Mouse (Mus musculus): ENCODE data around the gene Atg4d. TPM values are rescaled to one million over a fixed set of nuclear protein-coding genes. Genes with fewer than 3 reads are reported as not detected.
A peak's percentile ranks its signal among the peaks of the same experiment; 100 is the strongest.

Atg4d gene
- polyA plus RNA-seq, 1 experiment = 10.8 TPM

DNA sequence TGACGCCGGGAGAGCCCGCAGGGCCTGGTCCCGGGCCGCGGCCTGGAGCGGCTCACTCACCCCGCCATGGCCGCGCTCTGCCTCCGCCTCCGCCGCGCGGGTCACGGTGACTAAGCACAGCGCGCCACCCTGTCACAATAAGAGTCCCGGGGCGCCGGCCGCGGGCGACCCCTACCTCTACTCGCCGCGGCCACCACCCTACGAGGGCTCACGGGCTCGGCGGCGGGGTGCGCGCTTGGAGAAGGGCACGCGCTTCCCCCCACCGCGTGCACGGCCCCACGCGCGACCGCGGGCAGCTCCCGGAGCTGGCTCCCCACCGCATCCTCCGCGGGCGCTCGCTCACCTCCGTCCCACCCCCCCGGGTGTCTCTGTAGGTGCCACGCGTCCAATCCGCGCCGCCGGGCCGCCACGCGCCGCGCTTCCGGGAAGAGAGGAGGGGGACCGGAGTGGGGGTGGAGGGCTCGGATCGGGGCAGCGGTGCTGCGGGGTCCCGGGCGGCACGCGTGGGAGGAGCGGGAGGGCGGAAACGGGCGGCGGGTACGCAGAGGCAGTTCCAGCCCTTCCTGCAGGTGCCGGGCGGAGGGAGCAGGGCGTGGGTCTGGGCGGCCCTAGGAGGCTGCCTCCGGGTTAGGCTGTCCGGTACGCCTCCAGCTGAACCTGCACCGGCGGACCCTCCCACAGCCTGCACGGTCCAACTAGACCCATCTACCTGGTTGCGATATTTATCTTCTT, 26.2 kb upstream of the Atg4d start, which contains the start of gene Keap1:
Keap1 (minus strand) TSS at position 629 of the 732 bp plus-strand sequence.
- TF ChIP-seq POLR2A (IDR thresholded peaks at IDR 0.05; ENCODE audit: borderline replicate concordance, low read depth, low read length) (no peak), CTCF (IDR thresholded peaks at IDR 0.05; ENCODE audit: low read depth, low read length) (no peak)
- H3K4me1 ChIP-seq (ENCODE audit: control insufficient read depth, insufficient read depth, low read length) = peaks cover 16% of the 10 kb centered on the region
- H3K27ac ChIP-seq (ENCODE audit: insufficient read depth, low read depth, low read length) = peak within 1 kb of the TSS; percentile 58
- peak within 1 kb of the TSS; percentile 82 for H3K4me3 ChIP-seq (ENCODE audit: insufficient read depth, low read length)

DNA sequence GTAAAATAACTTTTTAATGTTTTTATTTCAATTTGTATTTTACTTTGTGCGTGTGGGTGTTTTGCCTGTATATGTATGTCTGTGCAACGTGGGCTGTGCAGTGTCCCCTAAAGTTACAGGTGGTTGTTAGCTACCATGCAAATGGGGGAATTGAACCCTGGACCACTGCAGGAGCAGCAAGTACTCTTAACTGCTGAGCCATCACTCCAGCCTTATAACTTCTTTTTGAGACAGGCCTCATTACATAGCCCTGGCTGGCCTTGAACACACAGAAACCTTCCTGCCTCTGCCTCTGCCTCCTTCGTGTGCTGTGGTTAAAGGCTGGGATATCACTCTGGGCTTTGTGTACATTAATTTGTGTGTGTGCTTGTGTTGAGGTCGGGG, 25.6 kb upstream of the Atg4d start:
- Histone ChIP-seq H3K4me1 (ENCODE audit: control insufficient read depth, insufficient read depth, low read length) (peaks cover 16% of the 10 kb centered on the region), H3K4me3 (ENCODE audit: insufficient read depth, low read length) (peak overlapping the region; percentile 82), H3K27ac (ENCODE audit: insufficient read depth, low read depth, low read length) (no peak overlapping the region)
- TF ChIP-seq POLR2A (IDR thresholded peaks at IDR 0.05; ENCODE audit: borderline replicate concordance, low read depth, low read length) (no peak), CTCF (IDR thresholded peaks at IDR 0.05; ENCODE audit: low read depth, low read length) (no peak)

DNA sequence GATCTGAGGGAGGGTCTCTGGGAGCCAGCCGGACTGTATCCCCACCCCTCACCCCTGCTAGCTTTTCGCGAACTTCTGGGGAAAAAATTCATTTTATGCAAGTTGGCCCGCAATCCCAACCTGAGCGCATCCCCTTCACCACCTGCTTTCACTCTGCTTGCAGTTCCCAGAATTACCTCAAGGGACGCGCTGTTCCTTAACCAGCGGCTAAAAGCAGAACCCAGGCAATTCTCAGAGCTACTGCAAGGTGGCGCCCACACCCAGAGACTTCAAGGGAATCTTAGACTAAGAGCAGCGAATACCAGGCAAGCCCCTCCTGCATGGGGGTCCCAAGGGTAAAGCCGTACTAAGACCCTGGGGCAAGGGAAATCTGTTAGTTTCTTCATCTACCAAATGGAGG, 23.8 kb upstream of the Atg4d start:
- no peak for TF ChIP-seq POLR2A (IDR thresholded peaks at IDR 0.05; ENCODE audit: borderline replicate concordance, low read depth, low read length)
- peak; percentile 95 for TF ChIP-seq CTCF (IDR thresholded peaks at IDR 0.05; ENCODE audit: low read depth, low read length)
- H3K4me1 ChIP-seq (ENCODE audit: control insufficient read depth, insufficient read depth, low read length) = peaks cover 7% of the 10 kb centered on the region
- H3K27ac ChIP-seq (ENCODE audit: insufficient read depth, low read depth, low read length) = no peak overlapping the region
- no peak overlapping the region for H3K4me3 ChIP-seq (ENCODE audit: insufficient read depth, low read length)

GRCm38 (mm10) chr9:21243826-21244427, 21.2 kb upstream of the Atg4d start:
- TF ChIP-seq CTCF (IDR thresholded peaks at IDR 0.05; ENCODE audit: low read depth, low read length) (no peak), POLR2A (IDR thresholded peaks at IDR 0.05; ENCODE audit: borderline replicate concordance, low read depth, low read length) (no peak)
- Histone ChIP-seq H3K4me1 (ENCODE audit: control insufficient read depth, insufficient read depth, low read length) (no peaks in the 10 kb centered on the region), H3K27ac (ENCODE audit: insufficient read depth, low read depth, low read length) (no peak overlapping the region), H3K4me3 (ENCODE audit: insufficient read depth, low read length) (peak overlapping the region; percentile 48; the same call in 1 of the 2 replicates)

DNA sequence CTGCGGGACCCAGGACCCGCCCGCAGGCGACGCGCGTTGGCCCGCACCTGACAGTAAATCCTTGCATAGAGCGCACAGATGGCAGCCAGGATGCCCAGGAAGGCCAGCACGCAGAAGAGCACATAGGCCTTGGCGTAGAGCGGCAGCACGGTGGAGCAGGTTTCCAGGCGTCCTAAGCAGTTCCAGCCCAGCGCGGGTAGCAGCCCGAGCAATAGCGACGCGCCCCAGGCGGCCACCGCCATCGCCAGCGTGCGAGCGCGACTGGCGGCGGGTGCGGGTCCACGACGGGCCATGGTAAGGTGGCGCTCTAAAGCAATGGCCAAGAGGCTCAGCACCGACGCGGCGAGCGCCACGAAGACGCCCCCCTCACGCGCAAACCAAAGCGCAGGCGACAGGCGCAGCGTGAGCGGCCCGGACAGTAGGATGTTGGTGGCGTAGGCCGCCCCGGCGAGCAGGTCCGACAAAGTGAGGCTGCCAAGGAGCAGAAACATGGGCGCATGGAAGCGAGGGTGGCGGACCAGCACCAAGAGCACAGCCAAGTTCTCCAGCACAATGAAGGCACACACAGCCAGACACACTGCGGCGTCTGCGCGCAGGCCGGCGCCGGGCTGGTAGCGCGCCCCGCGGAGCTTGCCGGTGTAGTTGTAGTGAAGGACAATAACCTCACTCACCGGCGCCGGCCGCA, 20.5 kb upstream of the Atg4d start:
- TF ChIP-seq CTCF (IDR thresholded peaks at IDR 0.05; ENCODE audit: low read depth, low read length) (no peak), POLR2A (IDR thresholded peaks at IDR 0.05; ENCODE audit: borderline replicate concordance, low read depth, low read length) (no peak)
- Histone ChIP-seq H3K4me1 (ENCODE audit: control insufficient read depth, insufficient read depth, low read length) (no peaks in the 10 kb centered on the region), H3K4me3 (ENCODE audit: insufficient read depth, low read length) (peak overlapping the region; percentile 48), H3K27ac (ENCODE audit: insufficient read depth, low read depth, low read length) (no peak overlapping the region)

GRCm38 (mm10) chr9:21245113-21245487, 20.0 kb upstream of the Atg4d start:
- no peak overlapping the region for H3K27ac ChIP-seq (ENCODE audit: insufficient read depth, low read depth, low read length)
- no peaks in the 10 kb centered on the region for H3K4me1 ChIP-seq (ENCODE audit: control insufficient read depth, insufficient read depth, low read length)
- TF ChIP-seq CTCF (IDR thresholded peaks at IDR 0.05; ENCODE audit: low read depth, low read length) (no peak), POLR2A (IDR thresholded peaks at IDR 0.05; ENCODE audit: borderline replicate concordance, low read depth, low read length) (no peak)
- peak overlapping the region; percentile 48 for H3K4me3 ChIP-seq (ENCODE audit: insufficient read depth, low read length)

GRCm38 (mm10) chr9:21246342-21246741, 18.8 kb upstream of the Atg4d start:
- Histone ChIP-seq H3K27ac (ENCODE audit: insufficient read depth, low read depth, low read length) (no peak overlapping the region), H3K4me3 (ENCODE audit: insufficient read depth, low read length) (no peak overlapping the region)

DNA sequence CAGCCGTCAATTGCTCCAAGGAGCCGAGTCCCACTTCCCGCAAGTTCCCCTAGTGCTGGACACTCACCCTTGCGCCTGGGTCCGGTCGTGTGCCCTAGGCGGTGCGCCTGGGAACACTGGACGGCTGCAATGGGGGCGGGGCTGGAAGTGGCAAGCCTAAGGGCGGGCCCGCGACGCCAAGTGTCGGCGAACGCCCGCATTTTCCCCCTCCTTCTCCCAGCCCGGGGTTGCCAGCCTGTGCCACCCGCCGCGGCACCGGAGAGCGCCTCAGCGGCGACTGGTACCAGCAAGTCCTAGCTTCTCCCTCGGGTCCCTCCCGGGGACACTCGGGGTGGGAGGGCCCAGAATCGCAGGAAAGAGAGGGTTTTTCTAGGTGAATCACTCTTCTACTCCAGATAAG, 16.8 kb upstream of the Atg4d start, which contains the start of gene S1pr5:
S1pr5 (minus strand) TSS at position 118 of the 400 bp plus-strand sequence.
- Histone ChIP-seq H3K27ac (ENCODE audit: insufficient read depth, low read depth, low read length) (no peak within 1 kb of the TSS), H3K4me3 (ENCODE audit: insufficient read depth, low read length) (peak within 1 kb of the TSS; percentile 22; the same call in 1 of the 2 replicates), H3K4me1 (ENCODE audit: control insufficient read depth, insufficient read depth, low read length) (no peaks in the 10 kb centered on the region)
- no peak for TF ChIP-seq POLR2A (IDR thresholded peaks at IDR 0.05; ENCODE audit: borderline replicate concordance, low read depth, low read length)
- no peak for TF ChIP-seq CTCF (IDR thresholded peaks at IDR 0.05; ENCODE audit: low read depth, low read length)

More at GRCm38 (mm10) chr9:21246342-21246741, 18.8 kb upstream of the Atg4d start:
- H3K4me1 ChIP-seq (ENCODE audit: control insufficient read depth, insufficient read depth, low read length) = no peaks in the 10 kb centered on the region
- TF ChIP-seq POLR2A (IDR thresholded peaks at IDR 0.05; ENCODE audit: borderline replicate concordance, low read depth, low read length) (no peak), CTCF (IDR thresholded peaks at IDR 0.05; ENCODE audit: low read depth, low read length) (no peak)

GRCm38 (mm10) chr9:21249629-21250508, 15.2 kb upstream of the Atg4d start:
- no peak overlapping the region for H3K27ac ChIP-seq (ENCODE audit: insufficient read depth, low read depth, low read length)
- H3K4me3 ChIP-seq (ENCODE audit: insufficient read depth, low read length) = no peak overlapping the region
- no peaks in the 10 kb centered on the region for H3K4me1 ChIP-seq (ENCODE audit: control insufficient read depth, insufficient read depth, low read length)
- TF ChIP-seq CTCF (IDR thresholded peaks at IDR 0.05; ENCODE audit: low read depth, low read length) (no peak), POLR2A (IDR thresholded peaks at IDR 0.05; ENCODE audit: borderline replicate concordance, low read depth, low read length) (no peak)
